In the genomic region with DNA sequence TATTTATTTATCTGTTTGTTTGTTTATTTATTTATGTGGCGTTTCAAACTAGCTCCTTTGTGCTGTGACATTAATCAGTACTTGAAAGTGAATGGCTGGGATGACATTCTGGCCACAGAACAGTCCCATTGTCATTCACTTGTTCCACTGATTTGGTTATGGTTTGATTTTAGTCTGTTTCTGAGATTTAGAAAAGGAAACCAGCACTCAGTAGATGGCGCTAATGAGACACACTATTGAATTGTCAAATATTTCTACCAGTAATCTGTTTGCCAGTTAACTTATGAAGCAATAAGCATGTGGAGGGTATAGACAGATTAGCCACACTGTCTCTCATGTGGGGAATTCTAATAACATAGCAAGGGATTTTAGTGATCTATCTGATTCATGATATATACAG, we compare ENCODE assay signal across 11 mouse cellular contexts. TPM values are rescaled to one million over a fixed set of nuclear protein-coding genes. Genes with fewer than 3 reads are reported as not detected.
DNase-seq lines count a peak whose midpoint lies in the region; ATAC-seq and TF ChIP-seq lines count a peak whose summit lies in the region.
"Had no signal": no experiment of that assay in that cellular context is flagged by ENCODE, and none has a peak within 500 bp of the region (broad histone marks: within the 10 kb centered on the region; RNA-seq: fewer than 3 reads in every experiment).

No protein-coding gene starts in this region.

- no peak for TF ChIP-seq POLR2A in liver, adult 2 months (IDR thresholded peaks at IDR 0.05; ENCODE audit: extremely low read depth, insufficient read depth, low read length)
- TF ChIP-seq POLR2A in brain, embryonic 14.5 days (IDR thresholded peaks at IDR 0.05; ENCODE audit: borderline replicate concordance, extremely low read depth, insufficient read depth, insufficient read length, poor library complexity, severe bottlenecking) = no peak

- H3K9ac ChIP-seq in liver, adult 2 months (ENCODE audit: low read depth, low read length) = no peak overlapping the region
- no peak overlapping the region for H3K9ac ChIP-seq in liver, embryonic 11.5 days (ENCODE audit: low read depth, low read length)

- no peaks in the 10 kb centered on the region for H3K36me3 ChIP-seq in liver, adult 2 months (ENCODE audit: control insufficient read depth, insufficient read depth, low read length)
- no peaks in the 10 kb centered on the region for H3K36me3 ChIP-seq in liver, embryonic 11.5 days (ENCODE audit: control insufficient read depth, insufficient read depth, low read length)
- H3K36me3 ChIP-seq: G1E had no signal

- H3K9me3 ChIP-seq in liver, embryonic 11.5 days (ENCODE audit: control insufficient read depth, low read length) = no peaks in the 10 kb centered on the region
- H3K9me3 ChIP-seq: G1E had no signal

- no peak for ATAC-seq in liver, embryonic 11.5 days (replicated peaks; ENCODE audit: low FRiP score)
- ATAC-seq in erythroblast, adult 5-6 weeks (replicated peaks; ENCODE audit: low FRiP score, poor library complexity, severe bottlenecking) = no peak

- no peaks in the 10 kb centered on the region for H3K27me3 ChIP-seq in liver, adult 2 months (ENCODE audit: control insufficient read depth, insufficient read depth, low read length)
- no peaks in the 10 kb centered on the region for H3K27me3 ChIP-seq in liver, embryonic 11.5 days (replicated peaks; ENCODE audit: control insufficient read depth, insufficient read depth, low read length)

- no peak overlapping the region for H3K4me2 ChIP-seq in liver, embryonic 11.5 days

- 8% methylated on average over 2 of the region's 2 CpGs for WGBS in liver, adult 2 months
- 12% methylated on average over 2 of the region's 2 CpGs for WGBS in liver, embryonic 11.5 days

- H3K27ac ChIP-seq in liver, adult 2 months (replicated peaks; ENCODE audit: insufficient read depth, low read depth, low read length) = no peak overlapping the region
- H3K27ac ChIP-seq in liver, embryonic 11.5 days (ENCODE audit: low read depth, low read length) = no peak overlapping the region

- peak; percentile 12 to 14 for DNase-seq in cerebellum, adult 18-20 months
- no peak for DNase-seq in cerebellum, adult 11 months
- peak; percentile 51 for DNase-seq in liver, adult 2 months (ENCODE audit: extremely low read depth, low read depth, low spot score)
- DNase-seq in liver, embryonic 11.5 days (ENCODE audit: low spot score) = no peak
- DNase-seq in brain, embryonic 14.5 days (ENCODE audit: low read depth) = peak; percentile 88
- DNase-seq in hindlimb bud, embryonic 11.5 days (ENCODE audit: extremely low spot score, low read depth, low spot score) = peak; percentile 56
- peak; percentile 60 for DNase-seq in mesoderm, embryonic 11.5 days (ENCODE audit: low read depth, low spot score)

- no peak overlapping the region for H3K4me3 ChIP-seq in liver, adult 2 months (ENCODE audit: insufficient read depth, low read depth, low read length)
- no peak overlapping the region for H3K4me3 ChIP-seq in liver, embryonic 11.5 days (ENCODE audit: low read depth, low read length)

- no peaks in the 10 kb centered on the region for H3K79me2 ChIP-seq in liver, adult 2 months (ENCODE audit: control insufficient read depth, insufficient read depth, low read length)

- no peaks in the 10 kb centered on the region for H3K4me1 ChIP-seq in liver, adult 2 months (ENCODE audit: control insufficient read depth, insufficient read depth, low read length)
- no peaks in the 10 kb centered on the region for H3K4me1 ChIP-seq in liver, embryonic 11.5 days (replicated peaks; ENCODE audit: control insufficient read depth, insufficient read depth, low read length)

- peak; percentile 45 for TF ChIP-seq CTCF in liver, adult 2 months (IDR thresholded peaks at IDR 0.05; ENCODE audit: low read depth, low read length)
- 0 out of 2 replicates have a peak, but pooled peaks have one; percentile 17 for TF ChIP-seq CTCF in brain, embryonic 14.5 days (IDR thresholded peaks at IDR 0.05; ENCODE audit: borderline replicate concordance, extremely low read depth, insufficient read depth, insufficient read length)

RNA-seq across cellular contexts. Expression of gene Gje1, which starts 16.3 kb away (rescaled TPM):
- total RNA-seq in liver, adult 2 months (2014; rRNA removed) = not detected in 2 replicates
- not detected in 2 replicates for polyA plus RNA-seq in liver, adult 2 months (2012; rRNA removed)
- polyA plus RNA-seq in liver, embryonic 11.5 days (2014; fragmentation: Nextera tagmentation; extraction: Ambion mirVana) = not detected in 2 replicates
- not detected in 2 replicates for polyA plus RNA-seq in brain, embryonic 14.5 days (2012; rRNA removed)
- not detected in 2 replicates for total RNA-seq in erythroblast, adult 5-6 weeks (2015; ENCODE audit: low replicate concordance)
- total RNA-seq in erythroblast, adult 5-6 weeks (2017; ENCODE audit: low replicate concordance) = not detected in 2 replicates
- total RNA-seq: G1E; gastrocnemius, postnatal 4 days had no signal
- polyA plus RNA-seq: G1E; lung, embryonic 16.5 days had no signal

RNA-seq across cellular contexts. Expression of gene Nmbr, which starts 28.9 kb away (rescaled TPM):
- total RNA-seq in liver, adult 2 months (2014; rRNA removed) = 0.18 TPM in 1 of 2 replicates, not detected in the other
- polyA plus RNA-seq in liver, adult 2 months (2012; rRNA removed) = not detected in 2 replicates
- 0.26 and 0.43 TPM in 2 replicates for polyA plus RNA-seq in liver, embryonic 11.5 days (2014; fragmentation: Nextera tagmentation; extraction: Ambion mirVana)
- 1.1 and 1.2 TPM in 2 replicates for polyA plus RNA-seq in brain, embryonic 14.5 days (2012; rRNA removed)
- total RNA-seq in erythroblast, adult 5-6 weeks (2015; ENCODE audit: low replicate concordance) = not detected in 2 replicates
- total RNA-seq in erythroblast, adult 5-6 weeks (2017; ENCODE audit: low replicate concordance) = 0.60 and 3.1 TPM in 2 replicates
- total RNA-seq: gastrocnemius, postnatal 4 days had no signal
- polyA plus RNA-seq: G1E had no signal

RNA-seq across cellular contexts. Expression of gene Vta1, which starts 28.9 kb away (rescaled TPM):
- total RNA-seq in liver, adult 2 months (2014; rRNA removed) = 17.1 and 18.5 TPM in 2 replicates
- 36.3 and 47.5 TPM in 2 replicates for polyA plus RNA-seq in liver, adult 2 months (2012; rRNA removed)
- 82.3 and 83.6 TPM in 2 replicates for polyA plus RNA-seq in liver, embryonic 11.5 days (2014; fragmentation: Nextera tagmentation; extraction: Ambion mirVana)
- polyA plus RNA-seq in brain, embryonic 14.5 days (2012; rRNA removed) = 127 and 159 TPM in 2 replicates
- total RNA-seq in erythroblast, adult 5-6 weeks (2015; ENCODE audit: low replicate concordance) = 25.3 and 32.1 TPM in 2 replicates
- 20.6 and 29.3 TPM in 2 replicates for total RNA-seq in erythroblast, adult 5-6 weeks (2017; ENCODE audit: low replicate concordance)

Comparison
In these comparisons a context has a peak if more than half of its experiments do, and no peak if none do; other contexts are left out.
1. DNase-seq: peak in cerebellum, adult 18-20 months (2 of 2), liver, adult 2 months (single experiment), brain, embryonic 14.5 days (single experiment), hindlimb bud, embryonic 11.5 days (single experiment) and mesoderm, embryonic 11.5 days (single experiment); none in cerebellum, adult 11 months (single experiment) and liver, embryonic 11.5 days (single experiment).